In genomic region chr6:88726252-88727211, GRCm38 (mm10) we compare ENCODE assay signal across 7 mouse cellular contexts. TPM values are rescaled to one million over a fixed set of nuclear protein-coding genes. Genes with fewer than 3 reads are reported as not detected.
A peak's percentile ranks its signal among the peaks of the same experiment; 100 is the strongest.
DNase-seq lines count a peak whose midpoint lies in the region; ATAC-seq and TF ChIP-seq lines count a peak whose summit lies in the region.

No protein-coding gene starts in this region.

- H3K27ac ChIP-seq in cerebellum, adult 2 months (ENCODE audit: insufficient read depth, low read length): peak overlapping the region; percentile 87

- no peak for TF ChIP-seq CTCF in cerebellum, adult 2 months (IDR thresholded peaks at IDR 0.05; ENCODE audit: borderline replicate concordance, insufficient read depth, low read depth, low read length)

- H3K27me3 ChIP-seq in cerebellum, adult 2 months (ENCODE audit: control insufficient read depth, insufficient read depth, low read length): no peaks in the 10 kb centered on the region

- TF ChIP-seq POLR2A in cerebellum, adult 2 months (IDR thresholded peaks at IDR 0.05; ENCODE audit: borderline replicate concordance, insufficient read depth, low read length): no peak

- 26% methylated on average over 9 of the region's 9 CpGs for WGBS in cerebellum, adult 2 months

- H3K4me1 ChIP-seq in cerebellum, adult 2 months (ENCODE audit: control insufficient read depth, insufficient read depth, low read length): peaks cover 32% of the 10 kb centered on the region

- ATAC-seq in granulocyte monocyte progenitor cell, adult 5-6 weeks (replicated peaks; ENCODE audit: poor library complexity, severe bottlenecking): 0 out of 2 replicates have a peak, but pooled peaks have one; percentile 1

- DNase-seq in layer of hippocampus, adult 11-12 months (ENCODE audit: low spot score): peak; percentile 62
- DNase-seq in layer of hippocampus, postnatal 25 days (ENCODE audit: extremely low spot score in 1 of 2, low spot score in 1 of 2): no peak
- peak; percentile 62 to 72 for DNase-seq in cerebellum, adult 2 months
- peak; percentile 64 to 70 for DNase-seq in layer of hippocampus, postnatal 36 days
- peak; percentile 59 for DNase-seq in right cerebral cortex, postnatal 25 days
- DNase-seq in heart, postnatal 4 days: no peak

- H3K4me3 ChIP-seq in cerebellum, adult 2 months (replicated peaks; ENCODE audit: insufficient read depth, low read depth, low read length): peak overlapping the region; percentile 76

RNA-seq across cellular contexts. Expression of gene Mgll, which starts 2.3 kb away (rescaled TPM):
- 100 to 1,000 TPM; 190 to 192 TPM for total RNA-seq in layer of hippocampus, postnatal 25 days (2021)
- polyA plus RNA-seq in cerebellum, adult 2 months (2012; rRNA removed): 63.4 and 69.2 TPM in 2 replicates
- 0.99 TPM in 1 of 2 replicates, not detected in the other for total RNA-seq in granulocyte monocyte progenitor cell, adult 5-6 weeks (2014; fragmentation: Nextera tagmentation)
- 0.26 and 2.0 TPM in 2 replicates for total RNA-seq in granulocyte monocyte progenitor cell, adult 5-6 weeks (2017)
- 100 to 1,000 TPM; 178 to 181 TPM for total RNA-seq in layer of hippocampus, postnatal 36 days (2021)
- total RNA-seq in heart, postnatal 4 days (2021): 100 to 1,000 TPM; 132 to 138 TPM

Comparison
In these comparisons a context has a peak if more than half of its experiments do, and no peak if none do; other contexts are left out.
1. DNase-seq: peak in layer of hippocampus, adult 11-12 months (single experiment), cerebellum, adult 2 months (2 of 2), layer of hippocampus, postnatal 36 days (2 of 2) and right cerebral cortex, postnatal 25 days (single experiment); none in layer of hippocampus, postnatal 25 days (0 of 2) and heart, postnatal 4 days (single experiment).
2. RNA of gene Mgll, which starts 2.3 kb away (total RNA-seq): 190 to 192 TPM in layer of hippocampus, postnatal 25 days, 178 to 181 TPM in layer of hippocampus, postnatal 36 days and 132 to 138 TPM in heart, postnatal 4 days; 0.26 to 2.0 TPM in granulocyte monocyte progenitor cell, adult 5-6 weeks; every median in the first group is over 10 times any median in the second.